Mouse (Mus musculus) G1E (cell line): ENCODE measurements around the gene Gdi1. TPM values are rescaled to one million over a fixed set of nuclear protein-coding genes. Genes with fewer than 3 reads are reported as not detected.
"Not testable (repeated sequence)": the region's sequence is repeated elsewhere in the genome, so short reads cannot be mapped to it uniquely, and the experiment has no call there.

Experiments used
- ATAC-seq: 2 replicates; pipeline ENCODE4 v1.8.0; 2016; ENCODE audit warnings: mild to moderate bottlenecking; ENCODE audit not compliant: insufficient number of reproducible peaks, poor library complexity, low FRiP score, severe bottlenecking; ENCODE audit errors: extremely low read depth
- DNase-seq: peaks from one replicate; pipeline ENCODE4 v3.0.0; 2012; ENCODE audit warnings: low spot score
- H3K27me3 ChIP-seq: 2 replicates; pipeline ENCODE4 v1.6.1; 2012; ENCODE audit warnings: mild to moderate bottlenecking, low read length, inconsistent platforms; ENCODE audit not compliant: insufficient read depth
- H3K36me3 ChIP-seq: replicated peaks from 2 replicates; pipeline ENCODE3; 2012; ENCODE audit warnings: mild to moderate bottlenecking, inconsistent platforms
- H3K4me1 ChIP-seq: 2 replicates; pipeline ENCODE4 v1.6.1; 2012; ENCODE audit warnings: low read depth, low read length, inconsistent platforms, mixed read lengths; ENCODE audit not compliant: insufficient read depth
- H3K4me3 ChIP-seq: 2 replicates; pipeline ENCODE4 v1.5.1; 2012; ENCODE audit warnings: low read depth, mild to moderate bottlenecking, inconsistent platforms, low read length, moderate library complexity, mixed read lengths
- H3K9me3 ChIP-seq: replicated peaks from 2 replicates; pipeline ENCODE4 v1.6.1; 2012; ENCODE audit warnings: inconsistent platforms
- CTCF ChIP-seq: IDR thresholded peaks from 2 replicates; pipeline ENCODE4 v1.5.1; 2012; ENCODE audit warnings: low read depth, low read length, inconsistent platforms, mixed read lengths
- GATA1 ChIP-seq: IDR thresholded peaks from 2 replicates; pipeline ENCODE4 v1.6.1; 2012; ENCODE audit warnings: borderline replicate concordance, low read length, inconsistent platforms, mixed read lengths
- GATA2 ChIP-seq: IDR thresholded peaks from 2 replicates; pipeline ENCODE4 v1.6.1; 2012; ENCODE audit warnings: low read depth, low read length, inconsistent platforms, borderline replicate concordance
- POLR2AphosphoS5 ChIP-seq: IDR thresholded peaks from 2 replicates; pipeline ENCODE4 v1.6.1; 2012; ENCODE audit warnings: low read depth, low read length, inconsistent platforms; ENCODE audit not compliant: insufficient replicate concordance
- TAL1 ChIP-seq: conservative IDR thresholded peaks from 2 replicates; pipeline ENCODE4 v1.6.1; 2012; ENCODE audit warnings: low read depth, low read length, inconsistent platforms, mixed read lengths
- polyA plus RNA-seq: library from polyadenylated mRNA; stranded (reverse); fragments of >175 nt; gene quantifications from 2 replicates; pipeline ENCODE4 v1.2.3, GENCODE M21; 2012
- total RNA-seq, 2 experiments: library from RNA; stranded (forward) in 1 of 2; stranded (reverse) in 1 of 2; fragments of 200-1000 nt in 1 of 2; fragments of >200 nt in 1 of 2; fragmentation: Nextera tagmentation in 1 of 2; gene quantifications; 2 replicates each; pipeline ENCODE4 v1.2.3; 2014 to 2017

Gdi1 gene
- total and polyA plus RNA-seq, 3 experiments = 27.7 to 405 (median 31.8) TPM

GRCm38 (mm10) chrX:74329215-74329671 lies 24.4 kb downstream of the Gdi1 start:
- no peak for TF ChIP-seq CTCF
- no peak for TF ChIP-seq GATA2
- no peak for TF ChIP-seq POLR2AphosphoS5
- TF ChIP-seq TAL1 = no peak
- Histone ChIP-seq H3K27me3 (no peaks in the 10 kb centered on the region), H3K4me1 (peaks cover 54% of the 10 kb centered on the region), H3K4me3 (peak overlapping the region; percentile 72), H3K36me3 (peaks cover 36% of the 10 kb centered on the region), H3K9me3 (no peaks in the 10 kb centered on the region)
- ATAC-seq = no peak
- no peak for DNase-seq

- peaks cover 47% of the 10 kb centered on the region for H3K36me3 ChIP-seq
- no peaks in the 10 kb centered on the region for H3K27me3 ChIP-seq
- DNase-seq (no peak), ATAC-seq (no peak)
- H3K4me3 ChIP-seq = peak overlapping the region; percentile 72; the same call in 1 of the 2 replicates
- no peaks in the 10 kb centered on the region for H3K9me3 ChIP-seq
- TF ChIP-seq POLR2AphosphoS5 (no peak), GATA2 (no peak), CTCF (no peak), TAL1 (no peak), GATA1 (no peak)
- peaks cover 56% of the 10 kb centered on the region for H3K4me1 ChIP-seq
Measured at GRCm38 (mm10) chrX:74330166-74330930, 25.6 kb downstream of the Gdi1 start.

GRCm38 (mm10) chrX:74352645-74353466 lies 48.1 kb downstream of the Gdi1 start:
- ATAC-seq (no peak), DNase-seq (no peak)
- TF ChIP-seq GATA2 (no peak), GATA1 (no peak), TAL1 (no peak), CTCF (no peak), POLR2AphosphoS5 (no peak)
- Histone ChIP-seq H3K27me3 (no peaks in the 10 kb centered on the region), H3K4me3 (peak overlapping the region; percentile 70), H3K4me1 (peaks cover 6% of the 10 kb centered on the region), H3K36me3 (no peaks in the 10 kb centered on the region), H3K9me3 (no peaks in the 10 kb centered on the region)

GRCm38 (mm10) chrX:74353467-74353770 lies 48.6 kb downstream of the Gdi1 start, which contains the start of gene Lage3:
Gene Lage3, minus strand, starts transcription at chrX:74353618.
- ATAC-seq (peak; percentile 60), DNase-seq (peak; percentile 64)
- no peaks in the 10 kb centered on the region for H3K36me3 ChIP-seq
- H3K4me3 ChIP-seq = peak within 1 kb of the TSS; percentile 70
- H3K4me1 ChIP-seq = peaks cover 6% of the 10 kb centered on the region
- H3K27me3 ChIP-seq = no peaks in the 10 kb centered on the region
- no peak for TF ChIP-seq GATA1
- TF ChIP-seq CTCF = no peak
- TF ChIP-seq GATA2 = no peak
- no peak for TF ChIP-seq TAL1
- no peak for TF ChIP-seq POLR2AphosphoS5
- no peaks in the 10 kb centered on the region for H3K9me3 ChIP-seq

GRCm38 (mm10) chrX:74357069-74357468 lies 52.3 kb downstream of the Gdi1 start:
- not testable (repeated sequence) for H3K4me1 ChIP-seq, ATAC-seq, H3K4me3 ChIP-seq, DNase-seq, H3K27me3 ChIP-seq, H3K36me3 ChIP-seq, H3K9me3 ChIP-seq

GRCm38 (mm10) chrX:74359171-74359570 lies 54.4 kb downstream of the Gdi1 start:
- H3K4me1 ChIP-seq = no peaks in the 10 kb centered on the region
- H3K36me3 ChIP-seq = no peaks in the 10 kb centered on the region
- peaks cover 4% of the 10 kb centered on the region; the same call in 1 of the 2 replicates for H3K27me3 ChIP-seq
- no peak overlapping the region for H3K4me3 ChIP-seq
- no peaks in the 10 kb centered on the region for H3K9me3 ChIP-seq
- DNase-seq = no peak
- no peak for ATAC-seq
- no peak for TF ChIP-seq GATA1
- no peak for TF ChIP-seq CTCF
- TF ChIP-seq TAL1 = no peak
- no peak for TF ChIP-seq GATA2
- no peak for TF ChIP-seq POLR2AphosphoS5

Other genes with a start within 250 kb of the Gdi1 start
- not detected in 2 replicates for gene Opn1mw, start 177.5 kb upstream of the Gdi1 start, total RNA-seq (2014; fragmentation: Nextera tagmentation)
- gene Opn1mw, start 177.5 kb upstream of the Gdi1 start, total RNA-seq (2017) = not detected in 2 replicates
- not detected in 2 replicates for gene Opn1mw, start 177.5 kb upstream of the Gdi1 start, polyA plus RNA-seq
- 40.1 and 44.3 TPM in 2 replicates for gene Mecp2, start 169.6 kb upstream of the Gdi1 start, total RNA-seq (2014; fragmentation: Nextera tagmentation)
- 18.1 and 21.2 TPM in 2 replicates for gene Mecp2, start 169.6 kb upstream of the Gdi1 start, total RNA-seq (2017)
- 47.7 and 50.3 TPM in 2 replicates for gene Mecp2, start 169.6 kb upstream of the Gdi1 start, polyA plus RNA-seq
- not detected in 2 replicates for gene Tex28, start 137.2 kb upstream of the Gdi1 start, total RNA-seq (2014; fragmentation: Nextera tagmentation)
- not detected in 2 replicates for gene Tex28, start 137.2 kb upstream of the Gdi1 start, total RNA-seq (2017)
- not detected in 2 replicates for gene Tex28, start 137.2 kb upstream of the Gdi1 start, polyA plus RNA-seq
- not detected in 2 replicates for gene Tktl1, start 127.7 kb upstream of the Gdi1 start, total RNA-seq (2014; fragmentation: Nextera tagmentation)
- gene Tktl1, start 127.7 kb upstream of the Gdi1 start, total RNA-seq (2017) = 0.38 and 0.52 TPM in 2 replicates
- not detected in 2 replicates for gene Tktl1, start 127.7 kb upstream of the Gdi1 start, polyA plus RNA-seq
- 91.2 and 93.7 TPM in 2 replicates for gene Flna, start 55.2 kb upstream of the Gdi1 start, total RNA-seq (2014; fragmentation: Nextera tagmentation)
- gene Flna, start 55.2 kb upstream of the Gdi1 start, total RNA-seq (2017) = 172 and 186 TPM in 2 replicates
- gene Flna, start 55.2 kb upstream of the Gdi1 start, polyA plus RNA-seq = 41.2 and 47.1 TPM in 2 replicates
- gene Emd, start 50.3 kb upstream of the Gdi1 start, total RNA-seq (2014; fragmentation: Nextera tagmentation) = 179 and 186 TPM in 2 replicates
- gene Emd, start 50.3 kb upstream of the Gdi1 start, total RNA-seq (2017) = 77.4 and 84.2 TPM in 2 replicates
- gene Emd, start 50.3 kb upstream of the Gdi1 start, polyA plus RNA-seq = 39.7 and 56.5 TPM in 2 replicates
- 3,507 and 3,613 TPM in 2 replicates for gene Rpl10, start 34.2 kb upstream of the Gdi1 start, total RNA-seq (2014; fragmentation: Nextera tagmentation)
- gene Rpl10, start 34.2 kb upstream of the Gdi1 start, total RNA-seq (2017) = 1,842 and 1,992 TPM in 2 replicates
- gene Rpl10, start 34.2 kb upstream of the Gdi1 start, polyA plus RNA-seq = 832 and 1,009 TPM in 2 replicates
- 65.1 and 74.6 TPM in 2 replicates for gene Taz, start 23.1 kb upstream of the Gdi1 start, total RNA-seq (2014; fragmentation: Nextera tagmentation)
- 31.4 and 43.4 TPM in 2 replicates for gene Taz, start 23.1 kb upstream of the Gdi1 start, total RNA-seq (2017)
- gene Taz, start 23.1 kb upstream of the Gdi1 start, polyA plus RNA-seq = 27.9 and 29.8 TPM in 2 replicates
- 25.0 and 25.1 TPM in 2 replicates for gene Dnase1l1, start 22.7 kb upstream of the Gdi1 start, total RNA-seq (2014; fragmentation: Nextera tagmentation)
- 45.4 and 48.7 TPM in 2 replicates for gene Dnase1l1, start 22.7 kb upstream of the Gdi1 start, total RNA-seq (2017)
- 0.23 and 0.34 TPM in 2 replicates for gene Dnase1l1, start 22.7 kb upstream of the Gdi1 start, polyA plus RNA-seq
- gene Atp6ap1, start 7.9 kb upstream of the Gdi1 start, total RNA-seq (2014; fragmentation: Nextera tagmentation) = 129 and 137 TPM in 2 replicates
- gene Atp6ap1, start 7.9 kb upstream of the Gdi1 start, total RNA-seq (2017) = 265 and 297 TPM in 2 replicates
- 10.4 and 11.2 TPM in 2 replicates for gene Atp6ap1, start 7.9 kb upstream of the Gdi1 start, polyA plus RNA-seq
- 37.9 and 41.0 TPM in 2 replicates for gene Fam50a, start 8.0 kb downstream of the Gdi1 start, total RNA-seq (2014; fragmentation: Nextera tagmentation)
- 78.8 and 99.8 TPM in 2 replicates for gene Fam50a, start 8.0 kb downstream of the Gdi1 start, total RNA-seq (2017)
- gene Fam50a, start 8.0 kb downstream of the Gdi1 start, polyA plus RNA-seq = 33.8 and 44.5 TPM in 2 replicates
- 20.5 and 24.0 TPM in 2 replicates for gene Plxna3, start 24.1 kb downstream of the Gdi1 start, total RNA-seq (2014; fragmentation: Nextera tagmentation)
- gene Plxna3, start 24.1 kb downstream of the Gdi1 start, total RNA-seq (2017) = 3.0 and 4.6 TPM in 2 replicates
- gene Plxna3, start 24.1 kb downstream of the Gdi1 start, polyA plus RNA-seq = 18.8 and 19.4 TPM in 2 replicates
- gene Lage3, start 48.6 kb downstream of the Gdi1 start, total RNA-seq (2014; fragmentation: Nextera tagmentation) = 36.5 and 47.9 TPM in 2 replicates
- 32.5 and 36.9 TPM in 2 replicates for gene Lage3, start 48.6 kb downstream of the Gdi1 start, total RNA-seq (2017)
- gene Lage3, start 48.6 kb downstream of the Gdi1 start, polyA plus RNA-seq = 5.0 and 5.2 TPM in 2 replicates
- gene Ubl4a, start 68.2 kb downstream of the Gdi1 start, total RNA-seq (2014; fragmentation: Nextera tagmentation) = 29.0 and 31.2 TPM in 2 replicates
- gene Ubl4a, start 68.2 kb downstream of the Gdi1 start, total RNA-seq (2017) = 15.6 and 20.6 TPM in 2 replicates
- gene Ubl4a, start 68.2 kb downstream of the Gdi1 start, polyA plus RNA-seq = 16.6 and 26.4 TPM in 2 replicates
- 8.5 and 11.0 TPM in 2 replicates for gene Slc10a3, start 68.4 kb downstream of the Gdi1 start, total RNA-seq (2014; fragmentation: Nextera tagmentation)
- gene Slc10a3, start 68.4 kb downstream of the Gdi1 start, total RNA-seq (2017) = 5.2 and 8.7 TPM in 2 replicates
- gene Slc10a3, start 68.4 kb downstream of the Gdi1 start, polyA plus RNA-seq = 1.1 and 1.2 TPM in 2 replicates
- 15.7 and 22.3 TPM in 2 replicates for gene Fam3a, start 88.3 kb downstream of the Gdi1 start, total RNA-seq (2014; fragmentation: Nextera tagmentation)
- gene Fam3a, start 88.3 kb downstream of the Gdi1 start, total RNA-seq (2017) = 12.5 and 19.1 TPM in 2 replicates
- 3.6 and 7.2 TPM in 2 replicates for gene Fam3a, start 88.3 kb downstream of the Gdi1 start, polyA plus RNA-seq
- gene Ikbkg, start 88.3 kb downstream of the Gdi1 start, total RNA-seq (2014; fragmentation: Nextera tagmentation) = 21.2 and 29.1 TPM in 2 replicates
- gene Ikbkg, start 88.3 kb downstream of the Gdi1 start, total RNA-seq (2017) = 42.3 and 50.9 TPM in 2 replicates
- gene Ikbkg, start 88.3 kb downstream of the Gdi1 start, polyA plus RNA-seq = 19.5 and 23.7 TPM in 2 replicates
- 61.5 and 65.0 TPM in 2 replicates for gene G6pdx, start 124.2 kb downstream of the Gdi1 start, total RNA-seq (2014; fragmentation: Nextera tagmentation)
- gene G6pdx, start 124.2 kb downstream of the Gdi1 start, total RNA-seq (2017) = 40.2 and 40.7 TPM in 2 replicates
- gene G6pdx, start 124.2 kb downstream of the Gdi1 start, polyA plus RNA-seq = 6.8 and 13.7 TPM in 2 replicates
- not detected in 2 replicates for gene Gm6880, start 176.4 kb downstream of the Gdi1 start, total RNA-seq (2014; fragmentation: Nextera tagmentation)
- not detected in 2 replicates for gene Gm6880, start 176.4 kb downstream of the Gdi1 start, total RNA-seq (2017)
- gene Gm6880, start 176.4 kb downstream of the Gdi1 start, polyA plus RNA-seq = not detected in 2 replicates